Mouse (Mus musculus) embryonic facial prominence, embryonic 15.5 days (tissue): ENCODE measurements around the gene Olfr689. TPM values are rescaled to one million over a fixed set of nuclear protein-coding genes. Genes with fewer than 3 reads are reported as not detected.
"Not testable (repeated sequence)": the region's sequence is repeated elsewhere in the genome, so short reads cannot be mapped to it uniquely, and the experiment has no call there.

Experiments used
- ATAC-seq: fragments of 200-750 bp; cut with Nextera tagmentation; 2 replicates; pipeline ENCODE4 v1.8.0; 2017; ENCODE audit warnings: low read depth, moderate TSS enrichment; ENCODE audit not compliant: insufficient number of reproducible peaks, low FRiP score, low TSS enrichment
- H3K27ac ChIP-seq: fragments of 300-500 bp; sonication (generic); replicated peaks from 2 replicates; pipeline ENCODE4 v1.5.1; 2015; ENCODE audit warnings: mild to moderate bottlenecking, inconsistent platforms
- H3K27me3 ChIP-seq: fragments of 300-500 bp; sonication (generic); 2 replicates; pipeline ENCODE4 v1.6.1; 2015; ENCODE audit warnings: inconsistent platforms
- H3K36me3 ChIP-seq: fragments of 300-500 bp; sonication (generic); 2 replicates; pipeline ENCODE4 v1.6.1; 2015; ENCODE audit warnings: mild to moderate bottlenecking, inconsistent platforms
- H3K4me1 ChIP-seq: fragments of 300-500 bp; sonication (generic); 2 replicates; pipeline ENCODE4 v1.6.1; 2015; ENCODE audit warnings: inconsistent platforms
- H3K4me2 ChIP-seq: fragments of 300-500 bp; sonication (generic); replicated peaks from 2 replicates; pipeline ENCODE4 v1.6.1; 2015; ENCODE audit warnings: mild to moderate bottlenecking, inconsistent platforms
- H3K4me3 ChIP-seq: fragments of 300-500 bp; sonication (generic); replicated peaks from 2 replicates; pipeline ENCODE4 v1.5.1; 2015; ENCODE audit warnings: mild to moderate bottlenecking, inconsistent platforms
- H3K9ac ChIP-seq: fragments of 300-500 bp; sonication (generic); 2 replicates; pipeline ENCODE4 v1.6.1; 2015; ENCODE audit warnings: inconsistent platforms
- H3K9me3 ChIP-seq: fragments of 300-500 bp; sonication (generic); replicated peaks from 2 replicates; pipeline ENCODE4 v1.6.1; 2016; ENCODE audit warnings: inconsistent platforms
- WGBS: fragments of 180-500 bp; shearing (Covaris S2); methylation state at CpG from one replicate; pipeline ENCODE4 v1.1.7; 2015; 5-methylcytosine and 5-hydroxymethylcytosine counted together
- polyA plus RNA-seq: library from polyadenylated mRNA; unstranded; fragments of >200 nt; fragmentation: Nextera tagmentation; extraction: Ambion mirVana; gene quantifications from 2 replicates; pipeline ENCODE4 v1.2.1, GENCODE M21; 2015

Gene Olfr689
- 0.20 and 0.53 TPM in 2 replicates for polyA plus RNA-seq

DNA sequence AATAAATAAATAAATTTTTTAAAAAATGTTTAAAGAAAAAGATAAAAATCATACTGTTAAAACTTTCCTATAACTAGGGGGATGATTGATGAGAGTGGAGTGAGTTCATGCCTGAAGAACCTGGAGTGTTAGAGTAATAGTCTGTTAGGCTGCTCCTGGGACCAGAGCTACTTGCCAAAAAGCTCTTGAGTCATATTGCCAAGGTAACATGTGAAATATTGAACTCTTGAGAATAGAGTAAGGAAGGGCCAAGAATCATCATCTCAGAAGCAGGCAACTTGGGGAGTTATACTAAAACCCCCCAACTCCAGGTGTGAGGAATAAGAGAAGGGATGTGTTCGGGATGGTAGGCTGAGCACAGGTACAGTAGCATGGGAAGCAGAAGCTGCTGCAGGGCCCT is at the start of gene Olfr689:
Olfr689 (plus strand) TSS at position 301 of the 400 bp plus-strand sequence.
- Histone ChIP-seq H3K4me3 (no peak within 1 kb of the TSS), H3K27me3 (no peaks in the 10 kb centered on the region), H3K9ac (no peak within 1 kb of the TSS), H3K9me3 (no peaks in the 10 kb centered on the region), H3K27ac (no peak within 1 kb of the TSS), H3K4me2 (no peak within 1 kb of the TSS), H3K4me1 (no peaks in the 10 kb centered on the region), H3K36me3 (no peaks in the 10 kb centered on the region)
- WGBS, result 65% methylated on average over 1 of the region's 1 CpGs
- no peak for ATAC-seq

DNA sequence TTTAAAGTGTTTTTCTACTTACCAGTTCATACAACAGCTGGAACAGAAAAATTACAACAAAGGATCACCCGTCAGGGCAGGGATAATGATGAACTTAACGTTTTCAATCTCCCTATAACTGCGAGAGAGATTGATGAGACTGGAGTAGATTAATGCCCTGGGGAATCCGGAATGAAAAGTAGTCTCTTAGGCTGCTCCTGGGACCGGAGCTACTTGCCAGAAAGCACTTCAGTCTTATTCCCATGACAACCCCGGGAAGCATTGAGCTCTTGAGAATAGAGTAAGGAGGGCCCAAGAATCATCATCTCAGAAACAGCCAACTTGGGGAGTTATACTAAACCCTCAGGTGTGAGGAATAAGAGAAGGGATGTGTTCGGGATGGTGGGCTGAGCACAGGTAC is 38.5 kb upstream of the Olfr689 start:
- H3K27ac ChIP-seq, result no peak overlapping the region
- H3K27me3 ChIP-seq, result no peaks in the 10 kb centered on the region
- ATAC-seq, result no peak; the same call in 1 of the 2 replicates
- H3K4me2 ChIP-seq, result no peak overlapping the region
- H3K4me1 ChIP-seq, result no peaks in the 10 kb centered on the region
- H3K9ac ChIP-seq, result no peak overlapping the region
- H3K36me3 ChIP-seq, result no peaks in the 10 kb centered on the region
- WGBS, result 64% methylated on average over 7 of the region's 7 CpGs
- no peaks in the 10 kb centered on the region for H3K9me3 ChIP-seq
- no peak overlapping the region for H3K4me3 ChIP-seq

- WGBS, result 70% methylated on average over 6 of the region's 6 CpGs
- Histone ChIP-seq H3K27ac (no peak within 1 kb of the TSS), H3K27me3 (no peaks in the 10 kb centered on the region), H3K4me3 (no peak within 1 kb of the TSS), H3K9ac (no peak within 1 kb of the TSS), H3K4me2 (no peak within 1 kb of the TSS), H3K9me3 (no peaks in the 10 kb centered on the region), H3K4me1 (no peaks in the 10 kb centered on the region), H3K36me3 (no peaks in the 10 kb centered on the region)
- ATAC-seq, result no peak
Observed at GRCm38 (mm10) chr7:105287795-105288194, 23.2 kb upstream of the Olfr689 start, which contains the start of gene Olfr688. Gene Olfr688 (plus strand): TSS chr7:105288095.

GRCm38 (mm10) chr7:105290051-105290450 is 20.9 kb upstream of the Olfr689 start:
- Histone ChIP-seq H3K9me3 (no peaks in the 10 kb centered on the region), H3K9ac (no peak overlapping the region), H3K36me3 (no peaks in the 10 kb centered on the region), H3K4me3 (no peak overlapping the region), H3K27me3 (no peaks in the 10 kb centered on the region), H3K27ac (no peak overlapping the region), H3K4me2 (no peak overlapping the region), H3K4me1 (no peaks in the 10 kb centered on the region)
- ATAC-seq, result no peak

- WGBS, result 73% methylated on average over 2 of the region's 2 CpGs
- H3K4me1 ChIP-seq, result no peaks in the 10 kb centered on the region
- no peak for ATAC-seq
Observed at GRCm38 (mm10) chr7:105325302-105325701, 14.3 kb downstream of the Olfr689 start.

GRCm38 (mm10) chr7:105334004-105334403 is 23.0 kb downstream of the Olfr689 start, which contains the start of gene Olfr690:
Gene Olfr690 (minus strand): TSS chr7:105334104.
- H3K9me3 ChIP-seq, result no peaks in the 10 kb centered on the region
- no peak for ATAC-seq

More at GRCm38 (mm10) chr7:105325302-105325701, 14.3 kb downstream of the Olfr689 start:
- no peaks in the 10 kb centered on the region for H3K27me3 ChIP-seq
- no peak overlapping the region for H3K4me2 ChIP-seq
- H3K27ac ChIP-seq, result no peak overlapping the region
- no peaks in the 10 kb centered on the region for H3K9me3 ChIP-seq
- no peak overlapping the region for H3K4me3 ChIP-seq
- H3K36me3 ChIP-seq, result no peaks in the 10 kb centered on the region
- H3K9ac ChIP-seq, result no peak overlapping the region

GRCm38 (mm10) chr7:105342170-105342569 is 31.2 kb downstream of the Olfr689 start, which contains the start of gene Olfr691:
Gene Olfr691 (minus strand): TSS chr7:105342270.
- no peaks in the 10 kb centered on the region for H3K36me3 ChIP-seq
- no peaks in the 10 kb centered on the region for H3K4me1 ChIP-seq
- no peak within 1 kb of the TSS for H3K9ac ChIP-seq
- H3K27ac ChIP-seq, result no peak within 1 kb of the TSS
- no peak for ATAC-seq
- no peak within 1 kb of the TSS for H3K4me3 ChIP-seq
- H3K9me3 ChIP-seq, result no peaks in the 10 kb centered on the region
- 51% methylated on average over 1 of the region's 1 CpGs for WGBS
- H3K4me2 ChIP-seq, result no peak within 1 kb of the TSS
- H3K27me3 ChIP-seq, result no peaks in the 10 kb centered on the region

More at GRCm38 (mm10) chr7:105334004-105334403, 23.0 kb downstream of the Olfr689 start, which contains the start of gene Olfr690:
- Histone ChIP-seq H3K4me2 (no peak within 1 kb of the TSS), H3K27ac (no peak within 1 kb of the TSS), H3K36me3 (no peaks in the 10 kb centered on the region), H3K4me1 (no peaks in the 10 kb centered on the region), H3K4me3 (no peak within 1 kb of the TSS), H3K27me3 (no peaks in the 10 kb centered on the region), H3K9ac (no peak within 1 kb of the TSS)
- 65% methylated on average over 1 of the region's 1 CpGs for WGBS

DNA sequence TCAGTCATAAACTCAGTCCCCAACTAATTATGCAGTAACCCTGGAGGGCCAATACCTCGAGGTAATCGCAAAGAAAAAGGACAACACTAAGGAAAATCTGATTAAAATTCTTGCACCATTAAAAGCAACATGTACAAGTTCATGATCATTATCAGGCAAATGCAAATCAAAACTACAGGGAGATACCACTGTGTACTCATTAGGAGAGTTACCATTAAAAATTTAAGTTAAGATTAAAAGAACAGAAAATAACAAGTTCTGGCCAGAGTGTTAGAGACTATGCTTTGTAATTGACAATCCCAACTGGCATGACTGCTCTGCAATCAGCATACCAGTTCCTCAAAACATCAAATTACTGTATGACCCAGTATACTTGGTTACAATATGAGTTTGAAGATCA is 31.8 kb downstream of the Olfr689 start:
- WGBS, result 70% methylated on average over 2 of the region's 2 CpGs

GRCm38 (mm10) chr7:105356064-105356463 is 45.1 kb downstream of the Olfr689 start:
- H3K4me2 ChIP-seq, H3K4me1 ChIP-seq, ATAC-seq, H3K27me3 ChIP-seq, H3K9ac ChIP-seq, H3K27ac ChIP-seq, H3K9me3 ChIP-seq, H3K36me3 ChIP-seq, H3K4me3 ChIP-seq: not testable (repeated sequence)
- WGBS, result no CpG with 5 or more reads among the region's 5 CpGs

More for the DNA sequence above, 31.8 kb downstream of the Olfr689 start:
- Histone ChIP-seq H3K27me3 (no peaks in the 10 kb centered on the region), H3K9me3 (no peaks in the 10 kb centered on the region), H3K4me3 (no peak overlapping the region), H3K9ac (no peak overlapping the region), H3K27ac (no peak overlapping the region), H3K4me2 (no peak overlapping the region), H3K36me3 (no peaks in the 10 kb centered on the region), H3K4me1 (no peaks in the 10 kb centered on the region)
- ATAC-seq, result no peak

GRCm38 (mm10) chr7:105356487-105356886 is 45.5 kb downstream of the Olfr689 start:
- 91% methylated on average over 1 of the region's 2 CpGs for WGBS
- H3K4me1 ChIP-seq, H3K4me2 ChIP-seq, H3K36me3 ChIP-seq, H3K27me3 ChIP-seq, H3K4me3 ChIP-seq, H3K9ac ChIP-seq, H3K9me3 ChIP-seq, H3K27ac ChIP-seq: not testable (repeated sequence)
- peak; percentile 67; the same call in 1 of the 2 replicates for ATAC-seq

- H3K4me3 ChIP-seq, result no peak overlapping the region
- no peak overlapping the region for H3K27ac ChIP-seq
- ATAC-seq, result no peak
- no peak overlapping the region for H3K4me2 ChIP-seq
- no peaks in the 10 kb centered on the region for H3K27me3 ChIP-seq
- H3K9ac ChIP-seq, result no peak overlapping the region
- no peaks in the 10 kb centered on the region for H3K9me3 ChIP-seq
- WGBS, result 79% methylated on average over 2 of the region's 2 CpGs
- H3K4me1 ChIP-seq, result no peaks in the 10 kb centered on the region
- no peaks in the 10 kb centered on the region for H3K36me3 ChIP-seq
Observed at GRCm38 (mm10) chr7:105361713-105362112, 50.7 kb downstream of the Olfr689 start.

DNA sequence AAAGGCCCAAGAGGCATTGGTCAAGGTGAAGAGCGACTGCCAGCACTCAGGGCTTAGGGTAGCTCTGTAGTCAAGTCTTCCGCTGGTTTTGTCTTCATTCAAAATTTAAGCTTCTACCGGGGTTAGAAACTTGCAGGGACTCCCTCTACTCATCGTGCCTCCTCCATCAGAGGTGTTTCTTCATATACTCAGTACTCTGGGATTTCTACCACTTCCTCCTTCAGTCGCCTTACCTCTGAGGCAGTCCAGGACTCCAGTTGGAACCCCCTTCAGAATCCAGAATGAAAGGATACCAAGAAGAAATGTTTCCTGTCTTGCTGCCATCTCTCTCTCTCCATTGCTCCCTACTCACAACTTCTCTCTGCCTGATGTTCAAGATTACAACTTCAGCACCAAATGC is 56.3 kb downstream of the Olfr689 start:
- H3K36me3 ChIP-seq, result no peaks in the 10 kb centered on the region
- H3K4me3 ChIP-seq, result no peak overlapping the region
- no peaks in the 10 kb centered on the region for H3K9me3 ChIP-seq
- no peaks in the 10 kb centered on the region for H3K4me1 ChIP-seq
- H3K9ac ChIP-seq, result no peak overlapping the region
- ATAC-seq, result no peak
- H3K27me3 ChIP-seq, result no peaks in the 10 kb centered on the region
- no peak overlapping the region for H3K27ac ChIP-seq
- WGBS, result 80% methylated on average over 5 of the region's 5 CpGs
- no peak overlapping the region for H3K4me2 ChIP-seq
